Mouse (Mus musculus): ENCODE data around the gene Mad2l2.
A peak's percentile ranks its signal among the peaks of the same experiment; 100 is the strongest.

The Mad2l2 gene

DNA sequence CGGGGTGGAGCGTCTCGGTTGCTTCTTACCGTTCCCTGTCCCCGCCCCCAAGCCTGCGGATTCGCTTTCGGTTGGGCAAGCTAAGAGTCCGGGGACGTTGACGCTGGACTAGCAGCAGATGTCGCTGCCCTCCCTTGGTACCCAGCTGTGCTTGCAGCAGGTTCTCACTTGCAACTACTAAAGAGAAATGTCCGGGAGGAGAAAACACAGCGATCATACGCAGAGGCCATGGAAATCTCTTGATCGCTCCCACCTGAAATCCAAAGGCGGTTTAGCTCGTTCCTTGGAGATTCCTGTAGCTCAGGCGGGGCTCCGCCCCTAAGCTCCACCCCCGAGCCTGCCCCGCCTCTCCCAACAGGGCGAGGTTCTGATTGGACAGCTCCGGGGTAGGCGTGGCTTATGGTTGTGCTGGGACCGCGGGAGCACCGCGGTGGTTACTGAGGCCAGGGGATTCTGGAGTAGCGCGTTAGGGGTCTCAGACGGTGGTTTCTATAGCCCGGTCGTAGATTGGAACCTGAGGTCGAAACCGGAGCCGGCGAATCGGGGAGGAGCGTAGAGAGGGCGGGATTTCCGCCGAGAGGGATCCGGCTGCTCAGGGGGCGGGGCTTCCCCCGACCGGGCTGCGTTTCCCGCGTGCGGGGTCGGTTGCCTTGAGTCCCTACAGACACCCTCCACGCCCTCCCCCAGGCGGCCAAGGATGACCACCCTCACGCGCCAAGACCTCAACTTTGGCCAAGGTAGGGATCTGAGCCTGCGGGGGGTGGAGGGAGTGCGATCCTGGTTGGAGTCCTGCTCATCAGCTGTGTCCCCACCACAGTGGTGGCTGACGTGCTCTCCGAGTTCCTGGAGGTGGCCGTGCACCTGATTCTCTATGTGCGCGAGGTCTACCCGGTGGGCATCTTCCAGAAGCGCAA is 10.2 kb downstream of the Mad2l2 start:
- DNase-seq (ENCODE audit: low spot score), result peak; percentile 54

DNA sequence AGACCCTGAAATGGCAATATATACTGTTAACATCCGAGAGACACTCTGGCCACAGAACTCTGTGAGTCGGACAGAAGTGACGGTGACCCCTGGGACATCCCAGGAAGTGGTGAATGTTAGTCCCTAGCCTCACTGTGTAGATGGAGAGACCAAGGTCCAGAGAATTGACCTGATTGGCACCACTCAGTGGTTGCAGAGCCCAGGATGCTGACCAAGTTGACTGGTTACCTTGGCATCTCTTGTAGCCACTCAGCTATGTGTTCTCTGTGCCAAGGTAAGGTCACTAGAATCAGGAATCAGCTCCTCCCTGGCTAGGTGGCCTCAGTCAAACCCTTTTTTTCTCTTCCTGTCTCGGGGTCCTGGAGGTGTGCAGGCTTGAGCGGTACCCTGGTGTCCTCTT is 13.5 kb downstream of the Mad2l2 start:
- no peak for DNase-seq (ENCODE audit: low spot score)

DNA sequence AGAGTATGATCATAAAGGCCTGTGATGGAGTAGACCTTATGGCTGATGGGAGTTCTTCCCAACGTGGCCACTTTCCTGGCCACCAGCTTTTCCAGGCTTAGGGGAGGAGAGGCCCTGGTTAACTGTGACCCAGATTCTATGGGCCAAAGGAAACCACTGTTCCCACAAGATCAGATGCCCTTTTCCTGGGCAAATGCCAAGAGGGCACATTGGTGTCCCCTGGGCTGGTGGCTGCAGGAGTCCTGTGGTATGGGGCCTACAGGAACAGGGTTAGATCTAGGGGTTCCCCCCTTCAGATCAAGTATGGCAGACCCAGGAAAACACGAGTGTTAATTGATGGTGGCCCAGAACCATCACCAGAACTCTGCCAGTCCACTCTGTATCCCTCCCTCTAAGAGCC is 17.5 kb downstream of the Mad2l2 start:
- DNase-seq (ENCODE audit: low spot score), result no peak

DNA sequence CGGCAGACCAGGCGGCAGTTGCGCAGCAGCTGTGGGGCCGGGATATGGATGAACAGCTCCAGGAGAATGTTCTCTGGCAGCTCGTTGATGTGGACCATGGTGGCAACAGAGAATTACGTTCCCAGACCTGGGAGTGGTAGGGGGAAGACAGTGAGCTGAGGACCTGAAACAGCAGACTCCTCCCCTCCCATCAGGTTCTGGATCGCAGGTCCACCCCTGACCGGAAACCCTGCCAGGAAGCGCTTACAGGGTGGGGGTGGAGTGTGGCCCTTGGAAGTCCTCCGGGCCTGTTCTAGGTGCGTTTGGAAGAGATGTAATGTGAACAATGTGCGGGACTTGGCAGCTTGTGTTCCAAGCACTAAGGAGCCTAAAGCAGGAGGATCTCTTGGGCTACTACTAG is 19.4 kb downstream of the Mad2l2 start:
- DNase-seq (ENCODE audit: low spot score), result no peak

DNA sequence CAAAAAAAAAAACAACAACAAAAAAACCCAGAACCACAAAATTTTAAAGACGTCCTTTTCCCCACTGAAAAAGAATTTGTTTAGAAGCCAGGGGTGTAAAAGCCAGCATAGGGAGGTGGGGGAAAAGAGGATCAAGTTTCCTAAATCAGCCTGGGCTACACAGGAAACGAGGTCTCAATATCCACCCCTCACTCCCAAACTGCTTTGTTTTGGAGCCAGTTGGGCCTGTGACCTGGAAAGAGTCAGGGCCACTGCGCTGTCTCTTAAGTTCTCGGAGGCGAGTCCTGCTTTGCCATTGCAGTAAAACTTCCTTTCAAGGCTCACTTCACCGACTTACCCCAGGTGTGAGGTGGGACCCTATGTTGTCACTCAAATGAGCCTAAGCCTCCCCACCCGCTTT is 20.1 kb downstream of the Mad2l2 start:
- DNase-seq (ENCODE audit: low spot score), result no peak

DNA sequence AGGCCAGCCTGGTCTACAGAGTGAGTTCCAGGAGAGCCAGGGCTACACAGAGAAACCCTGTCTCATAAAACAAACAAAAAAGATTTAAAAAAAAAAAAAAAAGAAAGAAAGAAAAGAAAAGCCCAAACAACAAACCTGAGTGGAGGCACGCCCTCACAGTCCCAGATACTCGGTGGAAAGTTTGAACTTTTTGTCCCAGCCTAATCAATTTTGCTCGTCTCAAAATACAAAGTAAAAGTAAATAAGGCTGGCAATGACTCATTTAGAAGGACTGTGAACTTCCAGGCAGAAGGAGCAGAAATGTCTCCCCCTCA is 20.7 kb downstream of the Mad2l2 start:
- DNase-seq (ENCODE audit: low spot score), result no peak

DNA sequence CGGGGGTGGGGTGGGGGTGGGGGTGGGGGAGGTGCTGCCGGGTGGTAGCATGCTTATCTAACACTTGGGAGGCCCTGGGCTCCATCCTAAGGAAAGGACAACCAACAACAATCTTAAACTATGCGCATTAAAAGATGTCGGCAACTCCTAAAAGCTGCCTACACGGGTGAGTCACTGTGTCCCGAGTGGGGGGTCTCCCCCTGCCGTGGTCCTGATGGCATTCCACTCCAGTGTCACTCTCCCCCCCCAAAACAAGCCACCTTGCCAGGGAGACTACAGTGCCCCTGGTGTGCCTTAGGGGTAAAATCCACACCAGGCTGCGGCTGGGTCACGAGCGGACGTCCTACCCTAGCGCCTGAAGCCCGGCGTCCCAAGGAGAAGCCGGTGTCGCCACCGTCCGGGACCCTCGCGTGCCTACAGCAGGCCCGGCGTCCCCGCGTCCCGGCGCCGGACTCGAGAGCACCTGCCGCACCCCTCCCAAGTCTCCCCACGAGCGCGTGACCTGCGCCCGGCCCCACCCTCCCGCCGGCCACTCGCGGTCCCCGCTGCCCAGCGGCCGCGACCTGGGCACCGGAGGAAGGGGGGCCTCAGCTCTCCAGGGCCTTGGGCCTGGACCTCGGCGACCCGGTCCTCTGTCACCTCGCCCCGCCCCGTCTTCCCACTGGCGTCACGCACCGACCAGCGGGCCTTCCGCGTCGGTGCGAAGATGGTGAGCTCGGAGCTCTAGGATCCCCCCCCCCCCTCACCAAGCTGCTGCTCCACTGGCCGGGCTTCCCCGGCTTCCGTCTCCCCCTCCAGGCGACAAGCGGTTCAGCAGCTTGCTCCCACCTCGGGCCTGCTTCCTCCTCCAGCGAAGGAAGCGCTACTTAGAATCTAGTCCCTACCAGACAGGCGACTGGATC is 21.3 kb downstream of the Mad2l2 start, which contains the start of gene Fbxo6:
Gene Fbxo6, minus strand, starts transcription at position 874 of the 902 bp plus-strand sequence.
- DNase-seq (ENCODE audit: low spot score), result peak; percentile 43

DNA sequence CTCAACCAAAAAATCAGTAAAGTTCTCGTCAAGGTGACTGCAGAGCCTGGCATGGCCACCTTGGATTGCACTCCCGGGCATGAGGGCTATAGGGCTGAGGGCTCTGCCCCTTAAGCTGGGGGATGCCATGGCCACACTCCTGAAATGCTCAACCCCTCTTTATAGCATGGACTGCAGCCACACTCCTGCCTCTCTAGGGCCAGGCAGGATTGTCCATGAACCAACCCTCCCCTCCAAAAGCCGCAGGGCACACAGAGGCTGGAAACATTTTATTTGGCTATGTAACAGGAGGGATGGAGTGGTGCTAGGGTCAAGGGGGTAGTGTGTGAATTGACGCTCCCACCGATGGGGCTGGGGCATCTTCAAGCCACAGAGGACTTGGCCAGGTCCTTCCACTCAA is 22.4 kb downstream of the Mad2l2 start:
- DNase-seq (ENCODE audit: low spot score), result no peak

DNA sequence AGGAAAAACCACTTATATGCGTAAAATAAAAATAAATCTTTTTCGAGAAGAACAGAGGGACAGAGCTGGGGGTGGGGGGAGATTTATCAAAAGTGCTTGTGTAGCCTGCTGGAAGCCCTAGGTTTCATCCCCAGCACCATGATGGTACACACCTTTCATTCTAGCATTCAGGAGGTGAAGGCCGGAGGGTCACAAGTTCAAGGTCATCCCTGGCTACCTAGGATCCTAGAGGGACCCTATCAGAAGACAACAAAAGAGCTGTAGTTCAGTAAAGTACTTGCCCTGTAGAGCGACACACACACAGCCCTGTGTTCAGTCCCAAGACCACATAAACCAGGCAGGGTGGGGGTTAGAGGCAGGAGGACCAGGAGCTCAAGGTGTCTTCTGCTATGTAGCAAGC is 23.8 kb downstream of the Mad2l2 start:
- DNase-seq (ENCODE audit: low spot score), result no peak

DNA sequence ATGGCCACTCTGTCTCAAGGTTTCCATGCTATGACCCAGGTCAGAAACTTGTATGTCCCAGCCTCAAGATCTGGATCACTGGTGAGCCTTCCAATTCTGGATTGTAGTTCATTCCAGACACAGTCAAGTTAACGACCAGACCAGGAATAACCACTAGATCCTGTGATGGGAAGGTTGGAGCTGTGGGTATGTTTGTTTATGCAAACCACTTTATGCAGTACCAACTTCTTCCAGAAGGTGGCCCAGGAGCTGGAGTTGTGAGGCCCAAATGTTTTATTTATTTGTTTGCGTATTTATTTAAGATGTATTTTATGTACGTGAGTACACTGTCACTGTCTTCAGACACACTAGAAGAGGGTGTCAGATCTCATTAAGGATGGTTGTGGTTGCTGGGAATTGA is 24.8 kb downstream of the Mad2l2 start:
- DNase-seq (ENCODE audit: low spot score), result no peak

DNA sequence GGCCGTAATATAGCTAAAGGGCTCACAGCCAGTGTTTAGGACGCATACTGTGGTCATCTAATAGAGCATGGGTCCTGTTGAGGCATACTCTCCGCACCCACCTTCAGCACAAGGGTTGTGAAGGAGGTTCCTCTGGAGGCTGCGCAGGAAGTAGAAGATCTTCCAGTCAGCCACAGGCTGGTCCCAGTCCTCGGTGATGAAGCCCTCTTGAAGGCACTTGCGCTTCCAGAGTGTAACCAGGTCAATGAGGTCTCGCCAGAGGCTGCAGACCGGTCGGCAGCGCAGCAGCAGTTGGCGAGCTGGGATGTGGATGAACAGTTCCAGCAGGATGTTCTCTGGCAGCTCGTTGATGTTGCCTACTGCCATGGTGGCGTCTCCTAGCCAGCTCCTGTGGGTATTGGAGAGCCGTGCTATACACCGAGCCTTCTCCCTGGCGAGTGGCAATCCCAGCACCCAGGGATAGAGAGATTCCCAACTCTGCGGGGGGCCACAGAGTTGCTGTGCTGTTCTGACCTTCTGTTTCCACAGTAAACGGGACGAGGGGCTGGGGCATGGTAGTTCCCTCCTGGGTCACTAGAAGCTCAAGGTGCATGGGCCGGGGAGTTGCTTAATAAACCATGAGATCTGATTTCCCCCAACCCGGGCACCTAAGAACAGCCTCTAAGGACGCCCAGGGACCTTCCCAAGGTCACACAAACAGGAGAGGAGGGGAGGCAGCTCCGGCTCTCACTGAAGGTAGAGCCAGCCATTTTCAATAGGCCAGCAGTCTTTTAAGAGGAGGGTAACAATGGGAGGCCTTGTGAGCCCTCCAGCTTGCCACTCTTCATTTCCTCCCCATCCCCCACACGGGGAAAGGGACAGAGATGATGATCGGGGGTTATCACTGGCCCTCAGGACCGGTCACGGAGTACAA is 28.5 kb downstream of the Mad2l2 start:
- DNase-seq (ENCODE audit: low spot score), result no peak

DNA sequence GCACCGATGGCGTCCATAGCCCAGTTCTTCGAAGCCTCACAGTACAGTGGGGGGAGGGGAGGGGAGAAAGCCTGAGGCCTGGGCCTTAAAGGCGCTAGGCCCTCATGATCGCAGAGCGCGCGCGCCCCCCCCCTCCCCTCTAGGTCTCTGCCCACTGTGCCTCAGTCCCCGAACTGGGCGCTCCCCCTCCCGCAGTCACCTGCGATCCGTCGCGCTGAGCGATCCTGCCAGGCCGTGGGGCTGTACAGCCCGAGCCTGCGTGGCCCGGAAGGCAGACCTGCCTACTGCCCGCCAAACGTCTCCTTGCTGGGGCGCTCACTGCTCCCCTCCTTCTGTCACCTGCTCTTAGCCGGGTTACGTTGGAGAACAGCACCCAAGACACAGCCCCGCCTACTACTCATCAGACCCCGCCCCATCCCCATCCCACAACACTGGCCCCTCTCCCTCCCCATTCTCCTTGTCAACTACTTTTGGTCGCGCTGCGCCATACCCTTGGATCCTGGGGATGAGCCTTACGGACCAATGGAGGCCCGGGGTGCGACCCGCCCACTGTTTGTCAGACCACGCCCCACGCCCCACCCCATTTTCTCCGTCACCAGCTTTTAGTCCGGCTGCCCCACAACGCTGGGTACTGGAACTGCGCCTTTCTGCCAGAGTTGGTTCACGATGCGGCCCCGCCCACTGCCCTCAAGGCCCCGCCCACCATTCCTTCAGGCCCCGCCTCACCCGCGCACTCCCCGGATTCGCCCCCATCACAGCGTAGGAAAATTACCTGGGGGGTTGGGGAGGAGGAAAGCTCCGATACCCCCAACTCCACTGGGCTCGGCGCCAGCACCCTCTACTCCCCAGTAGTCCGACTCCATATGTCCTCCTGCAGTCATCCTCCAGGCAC is 29.6 kb downstream of the Mad2l2 start:
- DNase-seq (ENCODE audit: low spot score), result peak; percentile 67

DNA sequence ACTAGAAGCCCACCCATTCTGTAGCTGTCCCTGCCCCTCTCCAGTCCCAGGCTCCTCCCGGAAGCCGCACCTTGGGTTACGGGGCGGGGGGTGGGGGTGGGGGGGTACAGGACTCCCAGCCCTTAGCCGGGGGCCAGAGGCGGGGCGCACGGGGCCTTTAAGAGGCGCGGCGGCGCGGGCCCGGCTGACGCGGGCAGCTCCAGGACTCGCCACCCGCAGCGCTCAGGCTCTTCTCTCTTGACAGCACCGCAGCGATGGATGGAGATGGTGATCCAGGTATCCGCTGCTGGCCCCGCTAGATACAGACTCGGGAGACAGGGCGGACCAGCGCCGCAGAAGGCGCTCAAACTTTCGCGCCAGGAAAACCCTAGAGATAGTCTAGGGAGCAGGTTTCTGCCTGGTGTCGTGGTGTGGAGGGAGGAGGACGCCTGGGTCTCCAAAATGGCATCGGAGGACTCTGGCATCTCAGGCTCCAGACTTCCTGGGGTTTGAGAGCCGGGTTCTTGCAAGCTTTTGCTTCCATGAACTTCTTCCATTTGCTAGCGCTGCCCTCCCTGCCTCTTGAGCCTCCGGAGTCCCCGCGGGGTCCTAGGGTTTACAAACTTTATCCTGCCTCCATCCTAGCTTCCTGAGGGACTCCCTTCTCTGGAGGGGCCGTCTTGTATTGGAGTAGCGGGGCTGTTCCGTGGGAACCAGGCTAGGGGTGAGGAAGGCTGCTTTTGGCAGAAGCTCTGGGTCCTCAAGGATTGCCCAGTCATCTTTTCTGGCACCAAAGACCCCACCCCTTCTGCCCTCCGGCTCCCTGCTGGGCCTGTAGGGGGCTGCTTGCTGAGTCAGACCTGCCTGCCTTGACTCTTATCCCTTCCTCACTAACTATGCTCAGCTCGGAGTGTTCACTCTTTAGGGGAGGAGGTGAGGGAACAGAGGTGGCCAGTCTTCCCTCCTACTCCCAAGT is 30.5 kb downstream of the Mad2l2 start, which contains the start of the genes Fbxo44 and Fbxo2:
Gene Fbxo44, minus strand, starts transcription at position 47 of the 955 bp plus-strand sequence.
Gene Fbxo2, plus strand, starts transcription at position 186 of the 955 bp plus-strand sequence.
- DNase-seq (ENCODE audit: low spot score), result no peak

DNA sequence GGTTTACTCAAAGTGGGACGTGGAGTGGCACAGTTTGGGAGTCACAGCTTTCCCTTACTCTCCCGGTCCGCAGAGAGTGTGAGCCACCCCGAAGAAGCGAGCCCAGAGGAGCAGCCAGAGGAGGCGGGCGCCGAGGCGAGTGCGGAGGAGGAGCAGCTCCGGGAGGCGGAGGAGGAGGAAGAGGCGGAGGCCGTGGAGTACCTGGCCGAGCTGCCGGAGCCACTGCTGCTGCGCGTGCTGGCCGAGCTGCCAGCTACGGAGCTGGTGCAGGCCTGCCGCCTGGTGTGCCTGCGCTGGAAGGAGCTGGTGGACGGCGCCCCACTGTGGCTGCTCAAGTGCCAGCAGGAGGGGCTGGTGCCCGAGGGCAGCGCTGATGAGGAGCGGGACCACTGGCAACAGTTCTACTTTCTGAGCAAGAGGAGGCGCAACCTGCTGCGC is 33.8 kb downstream of the Mad2l2 start:
- DNase-seq (ENCODE audit: low spot score), result peak; percentile 28

DNA sequence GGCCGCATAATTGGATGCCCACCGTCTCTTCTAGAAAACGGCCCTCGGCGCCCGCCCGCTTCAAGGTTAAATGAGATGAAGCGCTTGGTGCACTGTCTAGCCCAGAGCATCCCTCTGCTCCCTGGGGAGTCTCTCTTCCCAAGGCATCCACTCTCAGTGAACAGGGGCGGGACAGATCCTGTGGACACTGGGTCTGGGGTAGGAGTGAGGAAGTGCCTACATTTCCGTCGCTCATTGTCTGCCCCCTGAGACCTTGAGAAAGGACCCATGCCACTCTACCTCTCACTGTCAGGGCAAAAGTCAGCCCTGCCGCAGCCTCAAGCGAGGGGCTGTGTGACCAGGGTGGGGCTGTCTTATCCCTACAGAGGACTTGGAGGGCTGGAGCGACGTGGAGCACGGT is 34.3 kb downstream of the Mad2l2 start:
- DNase-seq (ENCODE audit: low spot score), result no peak

DNA sequence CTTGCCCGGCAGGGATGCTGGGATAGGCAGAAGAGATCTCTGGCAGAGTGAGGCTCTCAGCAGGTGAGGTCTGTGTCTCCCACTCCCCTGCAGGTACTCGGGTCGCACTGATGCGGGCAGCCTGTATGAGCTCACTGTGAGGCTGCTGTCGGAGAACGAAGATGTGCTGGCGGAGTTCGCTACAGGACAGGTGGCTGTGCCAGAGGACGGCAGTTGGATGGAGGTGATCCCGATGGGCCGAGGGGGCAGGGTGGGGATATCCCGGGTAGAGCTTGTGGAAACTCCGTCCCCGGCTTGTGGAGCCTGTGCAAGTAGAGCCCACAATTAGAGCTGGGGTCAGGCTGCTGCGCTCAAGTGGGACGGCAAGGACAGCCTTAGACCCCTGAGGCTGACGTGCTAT is 35.4 kb downstream of the Mad2l2 start:
- no peak for DNase-seq (ENCODE audit: low spot score)

DNA sequence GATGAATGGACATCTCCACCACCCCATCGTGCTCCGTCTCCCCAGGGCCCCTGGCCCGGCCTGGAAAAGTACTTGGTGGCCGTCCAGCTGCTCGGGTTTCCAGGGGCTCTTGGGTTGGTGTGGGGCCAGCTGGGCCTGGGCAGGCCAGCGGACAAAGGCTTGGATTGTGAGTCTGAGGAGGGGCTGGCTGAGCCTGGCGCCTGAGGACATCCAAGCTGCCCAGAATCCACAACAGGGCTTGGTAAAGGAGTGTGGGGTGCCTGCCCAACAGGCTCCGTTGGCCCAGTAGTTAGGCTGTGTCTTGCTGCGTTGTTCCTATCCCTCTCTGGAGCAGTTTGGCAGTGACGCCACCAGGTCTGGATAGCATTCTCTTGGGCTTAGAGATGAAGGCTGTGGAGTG is 36.2 kb downstream of the Mad2l2 start:
- DNase-seq (ENCODE audit: low spot score), result no peak

DNA sequence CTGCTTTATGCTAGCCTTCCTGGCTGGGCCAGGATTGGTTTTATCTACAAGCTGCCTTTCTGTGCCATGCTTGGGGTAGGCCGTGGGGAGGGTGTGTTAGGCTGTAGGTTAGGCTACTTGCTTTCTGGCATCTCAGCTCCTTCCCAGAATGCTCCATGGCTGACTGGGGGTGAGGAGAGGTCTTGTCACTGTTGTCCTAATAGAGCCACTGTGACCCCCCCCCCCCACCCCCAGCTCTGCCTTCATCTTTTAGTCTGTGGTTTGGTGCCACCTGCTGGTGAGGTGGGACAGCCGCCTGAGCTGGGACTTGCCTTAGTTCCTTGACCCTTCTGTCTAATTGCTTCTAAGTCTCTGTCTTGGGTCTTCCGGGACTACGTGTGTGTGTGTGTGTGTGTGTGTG is 36.8 kb downstream of the Mad2l2 start:
- no peak for DNase-seq (ENCODE audit: low spot score)

DNA sequence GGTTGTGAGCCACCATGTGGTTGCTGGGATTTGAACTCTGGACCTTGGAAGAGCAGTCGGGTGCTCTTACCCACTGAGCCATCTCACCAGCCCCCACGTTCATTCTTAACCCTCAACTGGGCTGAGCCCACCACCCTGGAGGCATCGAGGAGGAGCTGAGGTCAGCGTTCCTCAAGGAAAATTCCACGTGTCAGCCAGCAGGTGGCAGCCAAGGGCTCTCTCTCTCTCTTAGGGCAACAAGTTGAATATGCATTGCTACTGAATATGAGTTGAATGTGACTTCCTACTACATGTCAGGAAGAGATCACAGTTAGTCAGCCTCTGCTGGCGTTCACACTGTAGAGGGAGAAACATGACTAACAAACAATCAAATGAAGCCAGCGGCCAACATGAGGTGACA is 38.1 kb downstream of the Mad2l2 start:
- no peak for DNase-seq (ENCODE audit: low spot score)

DNA sequence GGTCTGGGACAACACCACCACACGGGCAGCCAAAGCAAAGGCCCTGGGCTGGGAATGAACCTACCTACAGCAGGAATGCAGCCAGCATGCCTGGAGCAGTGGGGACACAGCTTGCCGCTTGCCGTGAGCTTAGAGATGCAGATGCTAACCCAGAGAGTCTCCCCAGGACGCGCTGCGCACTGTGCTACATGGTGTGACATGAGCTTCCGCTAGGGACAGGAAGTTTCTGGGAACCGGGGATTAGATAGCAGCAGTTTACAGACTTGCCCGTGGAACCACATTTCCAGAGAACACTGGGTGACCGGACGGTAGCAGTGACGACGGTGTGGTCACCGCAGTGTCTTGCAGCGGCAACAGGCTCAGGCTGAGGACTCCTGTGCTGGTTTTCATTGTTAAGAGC is 39.4 kb downstream of the Mad2l2 start:
- DNase-seq (ENCODE audit: low spot score), result no peak

All from urinary bladder, postnatal 10 days (tissue).